Mouse (Mus musculus): ENCODE results near the gene 3110082I17Rik.

GRCm38 (mm10) chr5:139387329-139388194 is 72.8 kb downstream of the 3110082I17Rik start:
- TF ChIP-seq CTCF (IDR thresholded peaks at IDR 0.05; ENCODE audit: borderline replicate concordance, insufficient read depth, low read depth, low read length) (no peak), POLR2A (IDR thresholded peaks at IDR 0.05; ENCODE audit: borderline replicate concordance, insufficient read depth, low read length) (no peak)
